22 mouse cellular contexts compared by ENCODE assay signal in genomic region chr13:107410267-107410666, GRCm38 (mm10).
DNase-seq lines count a peak whose midpoint lies in the region; ATAC-seq and TF ChIP-seq lines count a peak whose summit lies in the region.
"Had no signal": no experiment of that assay in that cellular context is flagged by ENCODE, and none has a peak within 500 bp of the region (broad histone marks: within the 10 kb centered on the region; RNA-seq: fewer than 3 reads in every experiment).

No protein-coding gene starts in this region.

- no peaks in the 10 kb centered on the region for H3K27me3 ChIP-seq in midbrain, postnatal 0 days (ENCODE audit: insufficient read depth, low read length)
- H3K27me3 ChIP-seq in midbrain, embryonic 11.5 days (ENCODE audit: control insufficient read depth, insufficient read depth, low read length), result no peaks in the 10 kb centered on the region
- no peaks in the 10 kb centered on the region; the same call in 1 of the 2 replicates for H3K27me3 ChIP-seq in cerebellum, adult 2 months (ENCODE audit: control insufficient read depth, insufficient read depth, low read length)
- H3K27me3 ChIP-seq: CH12.LX; embryonic facial prominence, embryonic 12.5 days; forebrain, embryonic 12.5 days; heart, embryonic 15.5 days; hindbrain, embryonic 13.5 days; Patski had no signal

- no peak overlapping the region for H3K9ac ChIP-seq in midbrain, postnatal 0 days (replicated peaks; ENCODE audit: low read length, poor library complexity, severe bottlenecking)
- H3K9ac ChIP-seq in midbrain, embryonic 11.5 days (ENCODE audit: low read length), result no peak overlapping the region
- H3K9ac ChIP-seq: embryonic facial prominence, embryonic 12.5 days; forebrain, embryonic 12.5 days; heart, embryonic 15.5 days; hindbrain, embryonic 13.5 days had no signal

- no peaks in the 10 kb centered on the region for H3K36me3 ChIP-seq in midbrain, postnatal 0 days (ENCODE audit: insufficient read depth, low read length)
- no peaks in the 10 kb centered on the region for H3K36me3 ChIP-seq in midbrain, embryonic 11.5 days (ENCODE audit: control insufficient read depth, insufficient read depth, low read length)
- H3K36me3 ChIP-seq: embryonic facial prominence, embryonic 12.5 days; forebrain, embryonic 12.5 days; heart, embryonic 10.5 days; heart, embryonic 15.5 days; hindbrain, embryonic 13.5 days had no signal

- H3K4me2 ChIP-seq in midbrain, postnatal 0 days (ENCODE audit: low read depth, low read length, poor library complexity, severe bottlenecking), result no peak overlapping the region
- no peak overlapping the region for H3K4me2 ChIP-seq in midbrain, embryonic 11.5 days
- H3K4me2 ChIP-seq: embryonic facial prominence, embryonic 12.5 days; forebrain, embryonic 12.5 days; heart, embryonic 15.5 days; hindbrain, embryonic 13.5 days had no signal

- no peak overlapping the region for H3K4me3 ChIP-seq in midbrain, postnatal 0 days (ENCODE audit: low read depth, low read length)
- no peak overlapping the region for H3K4me3 ChIP-seq in midbrain, embryonic 11.5 days (ENCODE audit: low read depth, low read length)
- H3K4me3 ChIP-seq in cerebellum, adult 2 months (replicated peaks; ENCODE audit: insufficient read depth, low read depth, low read length), result no peak overlapping the region
- H3K4me3 ChIP-seq: embryonic facial prominence, embryonic 12.5 days; forebrain, embryonic 12.5 days; heart, embryonic 10.5 days; heart, embryonic 15.5 days; hindbrain, embryonic 13.5 days had no signal

- no peak for TF ChIP-seq POLR2A in cerebellum, adult 2 months (IDR thresholded peaks at IDR 0.05; ENCODE audit: borderline replicate concordance, insufficient read depth, low read length)

- H3K27ac ChIP-seq in midbrain, postnatal 0 days (ENCODE audit: low read depth, low read length), result no peak overlapping the region
- no peak overlapping the region for H3K27ac ChIP-seq in midbrain, embryonic 11.5 days (ENCODE audit: low read depth, low read length)
- H3K27ac ChIP-seq in cerebellum, adult 2 months (ENCODE audit: insufficient read depth, low read length), result no peak overlapping the region
- H3K27ac ChIP-seq: embryonic facial prominence, embryonic 12.5 days; forebrain, embryonic 12.5 days; heart, embryonic 10.5 days; heart, embryonic 15.5 days; hindbrain, embryonic 13.5 days; hindbrain, postnatal 0 days had no signal

- H3K4me1 ChIP-seq in midbrain, postnatal 0 days (ENCODE audit: insufficient read depth, low read length), result peaks cover 9% of the 10 kb centered on the region; the same call in 1 of the 2 replicates
- H3K4me1 ChIP-seq in midbrain, embryonic 11.5 days (ENCODE audit: control insufficient read depth, insufficient read depth, low read length), result no peaks in the 10 kb centered on the region
- peaks cover 2% of the 10 kb centered on the region for H3K4me1 ChIP-seq in cerebellum, adult 2 months (ENCODE audit: control insufficient read depth, insufficient read depth, low read length)
- H3K4me1 ChIP-seq: embryonic facial prominence, embryonic 12.5 days; heart, embryonic 15.5 days had no signal

- H3K9me3 ChIP-seq in midbrain, postnatal 0 days (ENCODE audit: low read length), result no peaks in the 10 kb centered on the region
- no peaks in the 10 kb centered on the region for H3K9me3 ChIP-seq in midbrain, embryonic 11.5 days (ENCODE audit: control insufficient read depth, low read length)
- H3K9me3 ChIP-seq: embryonic facial prominence, embryonic 12.5 days; forebrain, embryonic 12.5 days; heart, embryonic 10.5 days; heart, embryonic 15.5 days; hindbrain, embryonic 13.5 days had no signal

- DNase-seq in midbrain, postnatal 0 days (ENCODE audit: low spot score), result peak; percentile 13
- no peak for DNase-seq in midbrain, embryonic 11.5 days (ENCODE audit: low spot score, missing footprints)
- DNase-seq in cerebellum, adult 2 months, result peak; percentile 63 to 81
- DNase-seq in cerebellum, postnatal 10 days, result peak; percentile 60 to 81
- DNase-seq in layer of hippocampus, adult 8-10 months (ENCODE audit: low spot score in 2 of 2), result no peak
- no peak for DNase-seq in retina, embryonic 14.5 days (ENCODE audit: low spot score)
- DNase-seq: adrenal gland, adult 2 months; adrenal gland, postnatal 25 days; gastrocnemius, postnatal 10 days; heart, adult 18-20 months; heart, postnatal 14 days; kidney, adult 11 months had no signal

- no peak for TF ChIP-seq CTCF in midbrain, postnatal 0 days (IDR thresholded peaks at IDR 0.05)
- no peak for TF ChIP-seq CTCF in cerebellum, adult 2 months (IDR thresholded peaks at IDR 0.05; ENCODE audit: borderline replicate concordance, insufficient read depth, low read depth, low read length)

- no peak for ATAC-seq in midbrain, postnatal 0 days (ENCODE audit: low FRiP score)
- ATAC-seq in midbrain, embryonic 11.5 days (ENCODE audit: low FRiP score), result no peak
- ATAC-seq in activated CD4-positive, CD25-positive, alpha-beta regulatory T cell, adult 4 months, result no peak
- ATAC-seq: forebrain, embryonic 16.5 days; hindbrain, postnatal 0 days had no signal

Comparison
In these comparisons a context has a peak if more than half of its experiments do, and no peak if none do; other contexts are left out.
1. DNase-seq: peak in midbrain, postnatal 0 days (single experiment), cerebellum, adult 2 months (2 of 2) and cerebellum, postnatal 10 days (2 of 2); none in midbrain, embryonic 11.5 days (single experiment), layer of hippocampus, adult 8-10 months (0 of 2) and retina, embryonic 14.5 days (single experiment).